Mouse (Mus musculus): ENCODE data around the gene Msx3.

DNA sequence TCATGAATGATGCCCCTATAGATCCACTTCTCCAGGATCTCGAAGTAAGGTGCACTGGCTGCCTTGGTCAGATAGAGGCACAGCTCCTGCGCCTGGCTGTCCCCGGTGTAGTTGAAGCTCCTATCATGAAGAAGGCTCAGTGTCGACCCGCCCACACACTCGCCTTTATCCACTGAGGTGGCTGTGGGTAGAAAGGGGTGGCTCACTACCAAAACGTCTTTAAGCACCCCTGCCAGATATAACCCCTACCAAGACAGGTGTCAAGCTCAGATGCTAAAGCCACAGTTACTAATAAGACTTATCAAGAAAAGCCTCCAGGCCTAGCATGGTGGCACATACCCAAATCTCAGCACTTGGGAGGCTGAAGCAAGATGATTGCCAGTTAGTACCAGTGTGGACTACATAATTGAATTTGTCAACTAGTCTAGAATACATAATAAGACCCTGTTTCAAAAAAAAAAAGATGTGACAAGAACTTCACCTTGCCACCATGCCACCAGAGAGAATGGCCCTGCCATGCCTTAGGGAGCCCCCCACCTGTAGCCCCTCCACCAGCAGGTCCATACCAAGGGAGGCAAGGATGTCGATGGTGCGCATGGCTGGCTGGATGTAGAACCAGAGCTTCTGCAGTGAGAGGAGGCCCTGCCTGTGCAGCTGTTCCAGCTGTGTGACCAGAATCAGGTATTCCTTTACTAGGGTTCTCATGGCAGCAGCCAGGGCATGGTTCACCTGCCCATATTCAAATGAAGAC is 41.9 kb downstream of the Msx3 start:
- TF ChIP-seq TAL1 (IDR thresholded peaks at IDR 0.05; ENCODE audit: low read length) (no peak), GATA1 (IDR thresholded peaks at IDR 0.05; ENCODE audit: low read length) (no peak)

Data from erythroblast, embryonic 14.5 days (primary cell).